Mouse (Mus musculus) left cerebral cortex, postnatal 4 days (tissue): ENCODE measurements at regions not wholly inside any gene's neighbourhood (a gene's known extent, or its start where the extent isn't known, plus 50 kb on each side); places are given as distances from the start of the nearest gene placed in this dataset.
"Not testable (repeated sequence)": the region's sequence is repeated elsewhere in the genome, so short reads cannot be mapped to it uniquely, and the experiment has no call there.

Experiments used
- DNase-seq: peaks from one replicate; pipeline ENCODE4 v3.0.0-alpha.2; 2022
- intact Hi-C: fragments of 180-260 bp; cut with DNase I; formaldehyde crosslinking; loops from one replicate; pipeline ENCODE4 v1.15.1; 2025

GRCm38 (mm10) chr6:6295551-6295950 is 78.6 kb upstream of the Slc25a13 start:
- DNase-seq, intact Hi-C loops: not testable (repeated sequence)

- intact Hi-C loops = no loop called here
Measured at GRCm38 (mm10) chr6:6291781-6292180, 74.8 kb upstream of the Slc25a13 start.

DNA sequence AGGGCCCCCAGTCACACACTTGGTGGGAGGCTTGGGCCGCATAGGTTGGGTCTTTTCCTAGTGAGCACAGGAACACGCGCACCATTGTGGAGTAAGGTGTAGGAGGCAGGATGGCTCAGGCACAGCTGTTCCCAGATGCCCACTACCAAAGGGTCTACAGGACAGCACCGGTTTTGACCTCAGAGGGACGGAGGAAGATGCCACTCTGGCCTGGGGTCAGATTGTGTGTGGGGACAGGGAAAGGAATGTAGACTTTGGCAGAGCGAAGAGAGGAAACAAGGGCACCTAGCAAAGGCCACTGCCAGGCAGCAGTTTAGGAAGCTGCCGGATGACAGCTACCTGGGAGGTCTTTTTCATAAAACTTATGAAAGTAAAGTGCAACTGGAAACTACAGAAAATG is 73.5 kb upstream of the Slc25a13 start:
- no peak for DNase-seq
- intact Hi-C loops = no loop called here

More at GRCm38 (mm10) chr6:6291781-6292180, 74.8 kb upstream of the Slc25a13 start:
- DNase-seq = peak; percentile 13

DNA sequence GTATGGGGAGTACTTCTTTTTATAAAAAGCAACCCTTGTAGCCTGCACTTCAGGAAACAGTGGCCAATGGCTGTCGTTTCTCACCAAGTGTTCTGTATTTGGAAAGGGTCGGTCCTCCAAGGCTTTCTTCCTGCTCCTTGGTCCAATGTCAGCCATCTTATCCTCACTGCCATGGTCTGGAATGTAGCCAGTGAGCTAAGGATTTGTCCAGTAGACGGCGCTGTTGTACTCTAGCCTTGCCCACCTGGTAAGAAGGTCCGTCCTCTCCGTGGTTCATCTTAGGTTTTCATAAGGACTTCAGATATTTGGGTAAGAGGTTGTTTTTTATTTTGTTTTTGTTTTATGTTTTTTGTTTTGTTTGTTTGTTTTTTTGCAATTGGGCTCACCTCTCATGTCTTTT is 72.8 kb upstream of the Slc25a13 start:
- intact Hi-C loops = no loop called here

DNA sequence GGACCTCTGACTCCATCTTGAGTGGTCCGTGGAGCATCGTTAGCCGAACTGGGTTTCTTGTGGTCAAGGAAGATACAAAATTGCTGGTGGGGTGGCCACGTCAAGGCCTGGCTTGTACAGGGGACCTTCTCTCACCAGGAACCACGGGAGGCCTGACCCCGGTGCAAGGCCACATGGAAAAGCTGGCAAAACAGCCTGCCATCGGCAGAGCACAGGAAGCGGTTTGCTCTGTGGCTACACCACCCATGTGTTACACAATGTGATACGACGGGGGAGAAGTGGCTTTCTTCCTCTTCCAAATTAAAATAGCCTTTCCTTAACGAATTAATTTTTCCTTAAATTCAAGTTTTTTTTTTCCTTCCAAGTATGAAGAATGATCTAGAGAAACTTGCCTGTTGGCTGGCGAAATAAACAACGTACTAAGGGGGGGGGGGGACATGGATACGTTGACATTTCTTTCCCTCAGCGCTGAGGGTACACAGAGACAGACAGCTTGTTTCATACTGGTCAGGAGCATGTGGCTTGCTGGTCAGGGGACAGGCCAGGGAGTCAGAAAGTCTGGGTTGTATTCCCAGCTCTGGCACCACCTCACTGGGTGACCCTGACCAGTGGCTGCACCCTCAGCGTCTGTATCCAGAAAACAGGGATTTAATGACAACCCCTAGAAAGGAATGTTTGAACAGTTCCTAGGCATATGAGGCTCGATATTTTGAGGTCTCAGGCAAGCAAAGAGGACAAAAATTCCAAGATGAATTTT is 64.0 kb upstream of the Slc25a13 start:
- no peak for DNase-seq
- intact Hi-C loops = no loop called here

More for the DNA sequence above, 72.8 kb upstream of the Slc25a13 start:
- peak; percentile 28 for DNase-seq

GRCm38 (mm10) chr6:6279646-6280045 is 62.7 kb upstream of the Slc25a13 start:
- intact Hi-C loops = no loop called here
- DNase-seq = no peak

DNA sequence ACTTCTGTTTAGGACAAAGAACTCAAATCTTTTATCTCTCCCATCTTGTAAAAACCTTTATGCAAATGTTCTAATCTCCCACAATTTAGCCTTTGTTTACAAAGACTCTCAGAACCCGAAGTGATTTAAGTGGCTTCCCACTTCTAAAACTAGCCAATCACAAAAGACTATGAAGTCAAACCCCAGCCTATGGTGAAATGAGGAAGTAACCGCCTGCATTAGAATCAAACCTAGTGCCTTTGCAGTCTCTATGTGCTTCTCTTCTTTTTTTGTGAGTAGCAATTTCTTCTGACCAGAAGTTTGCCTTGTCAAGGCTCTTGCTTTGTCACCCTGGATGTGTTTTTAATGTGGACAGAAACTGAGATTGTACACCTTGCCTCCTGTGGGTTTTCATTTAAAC is 53.6 kb upstream of the Slc25a13 start:
- no peak for DNase-seq
- intact Hi-C loops = no loop called here
